Mouse (Mus musculus): ENCODE results near the gene Zfyve1.

DNA sequence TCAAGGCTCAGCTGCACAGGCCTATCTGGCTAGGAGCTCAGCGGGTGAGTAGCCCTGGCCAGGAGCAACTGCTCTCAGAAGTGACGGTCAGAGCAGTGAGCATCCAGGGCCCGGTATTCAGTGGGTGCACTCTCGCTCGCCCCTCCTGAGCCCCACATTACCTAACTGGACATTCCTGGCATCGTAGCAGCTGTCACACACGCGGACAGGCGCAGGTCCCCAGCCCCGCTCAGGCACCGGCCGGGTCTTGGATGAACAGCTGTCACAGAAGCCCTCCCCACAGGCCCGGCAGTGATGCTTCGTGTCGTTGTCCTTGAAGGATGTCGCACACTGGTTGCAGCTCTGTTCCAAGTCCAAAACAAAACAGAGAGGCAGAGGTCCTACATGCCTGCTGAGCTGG is 45.7 kb downstream of the Zfyve1 start:
- TF ChIP-seq POLR2AphosphoS5 (IDR thresholded peaks at IDR 0.05; ENCODE audit: insufficient replicate concordance, low read depth, low read length) = no peak
- TF ChIP-seq CTCF (IDR thresholded peaks at IDR 0.05; ENCODE audit: low read depth, low read length) = no peak
- no peak for TF ChIP-seq GATA1 (IDR thresholded peaks at IDR 0.05; ENCODE audit: borderline replicate concordance, low read length)
- no peak for TF ChIP-seq TAL1 (conservative IDR thresholded peaks at IDR 0.05; ENCODE audit: low read depth, low read length)
- no peak for TF ChIP-seq GATA2 (IDR thresholded peaks at IDR 0.05; ENCODE audit: borderline replicate concordance, low read depth, low read length)
